Comparison of ENCODE assay signal across 8 mouse cellular contexts in genomic region chr1:189921568-189921817, GRCm38 (mm10). TPM values are rescaled to one million over a fixed set of nuclear protein-coding genes. Genes with fewer than 3 reads are reported as not detected.
DNase-seq lines count a peak whose midpoint lies in the region; ATAC-seq and TF ChIP-seq lines count a peak whose summit lies in the region.

No protein-coding gene starts in this region.

- H3K27ac ChIP-seq in testis, adult 2 months (ENCODE audit: control insufficient read depth, insufficient read depth, low read depth, low read length) = peak overlapping the region; percentile 45; the same call in 1 of the 2 replicates
- H3K27ac ChIP-seq in liver, embryonic 12.5 days = peak overlapping the region; percentile 74; the same call in 1 of the 2 replicates

- WGBS in liver, embryonic 12.5 days (ENCODE audit: insufficient replicate concordance) = 6% methylated on average over 4 of the region's 4 CpGs

- no peak for ATAC-seq in liver, embryonic 12.5 days

- H3K27me3 ChIP-seq in testis, adult 2 months (ENCODE audit: control insufficient read depth, insufficient read depth, low read length) = no peaks in the 10 kb centered on the region
- H3K27me3 ChIP-seq in liver, embryonic 12.5 days (replicated peaks) = no peaks in the 10 kb centered on the region

- TF ChIP-seq POLR2A in testis, adult 2 months (IDR thresholded peaks at IDR 0.05; ENCODE audit: control insufficient read depth, low read depth, low read length) = no peak

- TF ChIP-seq CTCF in testis, adult 2 months (IDR thresholded peaks at IDR 0.05; ENCODE audit: control insufficient read depth, insufficient read depth, insufficient replicate concordance, low read depth, low read length) = no peak

- H3K4me1 ChIP-seq in testis, adult 2 months (ENCODE audit: control insufficient read depth, insufficient read depth, low read length) = peaks cover 16% of the 10 kb centered on the region
- peaks cover 28% of the 10 kb centered on the region for H3K4me1 ChIP-seq in liver, embryonic 12.5 days

- peak overlapping the region; percentile 96 for H3K4me2 ChIP-seq in liver, embryonic 12.5 days

- peak overlapping the region; percentile 84 for H3K4me3 ChIP-seq in testis, adult 2 months (ENCODE audit: control insufficient read depth, low read depth, low read length)
- peak overlapping the region; percentile 72 for H3K4me3 ChIP-seq in liver, embryonic 12.5 days

- DNase-seq in embryo, embryonic 9.5 days (ENCODE audit: extremely low spot score) = peak; percentile 63
- no peak for DNase-seq in embryo, embryonic 11 days
- no peak for DNase-seq in testis, postnatal 14 days (ENCODE audit: low spot score)
- no peak for DNase-seq in frontal cortex, postnatal 14 days (ENCODE audit: low spot score in 2 of 2)
- DNase-seq in right cerebral cortex, adult 2 months (ENCODE audit: low spot score in 2 of 2) = no peak
- DNase-seq in adrenal gland, adult 18-20 months (ENCODE audit: low spot score in 2 of 2) = no peak

- peak overlapping the region; percentile 84 for H3K9ac ChIP-seq in liver, embryonic 12.5 days

- H3K9me3 ChIP-seq in liver, embryonic 12.5 days (replicated peaks) = no peaks in the 10 kb centered on the region

- H3K36me3 ChIP-seq in testis, adult 2 months (ENCODE audit: control insufficient read depth, insufficient read depth, low read length) = no peaks in the 10 kb centered on the region
- H3K36me3 ChIP-seq in liver, embryonic 12.5 days = 0 out of 2 replicates have a peak, but pooled peaks cover 2% of the 10 kb centered on the region

RNA-seq across cellular contexts. Expression of gene Smyd2, which starts 0.7 kb away (rescaled TPM):
- 22.1 and 23.4 TPM in 2 replicates for polyA plus RNA-seq in testis, adult 2 months (2012; rRNA removed)
- 49.0 and 53.4 TPM in 2 replicates for polyA plus RNA-seq in liver, embryonic 12.5 days (2016; fragmentation: Nextera tagmentation; extraction: Ambion mirVana)
- total RNA-seq in adrenal gland, adult 18-20 months (2021) = 10 to 100 TPM; 64.6 to 80.0 TPM
